8 mouse cellular contexts compared by ENCODE assay signal in the genomic region with DNA sequence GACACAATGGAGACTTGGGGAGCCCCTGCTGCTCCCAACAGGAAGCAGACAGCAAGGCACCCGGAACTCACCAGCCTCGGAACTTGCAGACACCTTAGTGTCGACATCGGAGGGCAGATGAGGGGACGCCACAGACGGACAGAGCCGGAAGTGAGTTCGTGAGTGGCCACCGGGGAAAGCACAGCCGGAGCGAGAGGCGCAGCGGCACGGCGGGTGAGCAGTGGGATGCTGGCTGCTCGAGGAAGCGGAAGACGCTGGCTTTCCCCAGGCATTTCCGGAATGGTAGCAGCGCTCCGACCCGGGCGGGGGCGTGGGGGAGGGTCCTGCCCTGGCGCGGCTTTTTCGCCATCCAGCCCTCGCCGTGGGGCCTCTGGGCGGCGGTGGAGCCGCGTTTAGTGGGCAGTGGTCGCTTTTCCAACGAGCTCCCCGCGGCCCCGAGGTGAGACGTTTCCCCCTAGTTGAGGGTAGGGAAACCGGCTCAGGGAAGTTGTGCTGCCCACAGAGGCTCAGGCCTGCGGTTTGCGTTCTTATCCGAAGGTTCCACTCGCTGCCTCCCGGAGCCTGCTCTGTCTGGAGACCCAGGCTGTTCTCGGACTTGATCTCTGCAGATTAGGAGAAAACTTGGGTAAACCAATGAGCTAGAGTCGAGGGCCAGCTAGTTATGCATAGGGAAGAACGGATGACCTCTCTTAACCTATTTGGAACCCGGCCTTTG. TPM values are rescaled to one million over a fixed set of nuclear protein-coding genes. Genes with fewer than 3 reads are reported as not detected.
DNase-seq lines count a peak whose midpoint lies in the region; ATAC-seq and TF ChIP-seq lines count a peak whose summit lies in the region.

A gene (plus strand): TSS at position 120 of the 715 bp plus-strand sequence.
A gene (minus strand): TSS at position 227 of the 715 bp plus-strand sequence.

- H3K27ac ChIP-seq in forebrain, embryonic 10.5 days = peak within 1 kb of the TSS; percentile 93
- H3K27ac ChIP-seq in heart, embryonic 15.5 days = peak within 1 kb of the TSS; percentile 94
- H3K27ac ChIP-seq in liver, embryonic 14.5 days = peak within 1 kb of the TSS; percentile 85
- H3K27ac ChIP-seq in neural tube, embryonic 11.5 days (ENCODE audit: low read depth, low read length) = peak within 1 kb of the TSS; percentile 77
- peak within 1 kb of the TSS; percentile 98 for H3K27ac ChIP-seq in stomach, postnatal 0 days (replicated peaks)

- peak within 1 kb of the TSS; percentile 86 for H3K9ac ChIP-seq in heart, embryonic 15.5 days
- peak within 1 kb of the TSS; percentile 95 for H3K9ac ChIP-seq in liver, embryonic 14.5 days (replicated peaks)
- H3K9ac ChIP-seq in neural tube, embryonic 11.5 days (ENCODE audit: low read length) = peak within 1 kb of the TSS; percentile 81
- peak within 1 kb of the TSS; percentile 93 for H3K9ac ChIP-seq in stomach, postnatal 0 days (ENCODE audit: low read length)

- TF ChIP-seq CTCF in liver, embryonic 14.5 days (IDR thresholded peaks at IDR 0.05; ENCODE audit: low read depth) = peak; percentile 51
- TF ChIP-seq CTCF in stomach, postnatal 0 days (IDR thresholded peaks at IDR 0.05; ENCODE audit: low read depth) = peak; percentile 54

- peak within 1 kb of the TSS; percentile 59 for H3K4me2 ChIP-seq in heart, embryonic 15.5 days
- peak within 1 kb of the TSS; percentile 67 for H3K4me2 ChIP-seq in liver, embryonic 14.5 days (ENCODE audit: low read depth)
- H3K4me2 ChIP-seq in neural tube, embryonic 11.5 days (ENCODE audit: low read depth) = peak within 1 kb of the TSS; percentile 49
- peak within 1 kb of the TSS; percentile 68 for H3K4me2 ChIP-seq in stomach, postnatal 0 days (replicated peaks; ENCODE audit: low read depth)

- WGBS in forebrain, embryonic 10.5 days = under 1% methylated on average over 49 of the region's 49 CpGs
- under 1% methylated on average over 49 of the region's 49 CpGs for WGBS in heart, embryonic 15.5 days
- under 1% methylated on average over 48 of the region's 49 CpGs for WGBS in liver, embryonic 14.5 days (ENCODE audit: insufficient replicate concordance)
- 0% methylated on average over 49 of the region's 49 CpGs for WGBS in neural tube, embryonic 11.5 days
- WGBS in stomach, postnatal 0 days = under 1% methylated on average over 47 of the region's 49 CpGs

- no peaks in the 10 kb centered on the region for H3K27me3 ChIP-seq in forebrain, embryonic 10.5 days (ENCODE audit: poor library complexity, severe bottlenecking)
- no peaks in the 10 kb centered on the region for H3K27me3 ChIP-seq in heart, embryonic 15.5 days
- H3K27me3 ChIP-seq in liver, embryonic 14.5 days (ENCODE audit: control insufficient read depth, insufficient read depth, low read length) = no peaks in the 10 kb centered on the region
- no peaks in the 10 kb centered on the region for H3K27me3 ChIP-seq in neural tube, embryonic 11.5 days (ENCODE audit: control insufficient read depth, insufficient read depth, low read length)
- no peaks in the 10 kb centered on the region for H3K27me3 ChIP-seq in stomach, postnatal 0 days (ENCODE audit: control insufficient read depth, insufficient read depth, low read length)

- H3K4me3 ChIP-seq in forebrain, embryonic 10.5 days = peak within 1 kb of the TSS; percentile 72
- H3K4me3 ChIP-seq in heart, embryonic 15.5 days = peak within 1 kb of the TSS; percentile 75
- H3K4me3 ChIP-seq in liver, embryonic 14.5 days (ENCODE audit: insufficient read depth in 1 of 2, low read depth in 2 of 2, low read length in 2 of 2) = peak within 1 kb of the TSS; percentile 69 to 97
- H3K4me3 ChIP-seq in neural tube, embryonic 11.5 days (ENCODE audit: low read depth, low read length) = peak within 1 kb of the TSS; percentile 72
- peak within 1 kb of the TSS; percentile 76 for H3K4me3 ChIP-seq in stomach, postnatal 0 days (ENCODE audit: low read depth, low read length)

- peak; percentile 85 to 86 for DNase-seq in CD8-positive naive resting alpha-beta T cell, adult 2 months (ENCODE audit: low read depth in 2 of 2, low spot score in 2 of 2)
- peak; percentile 91 for DNase-seq in c-Kit-positive CD71-negative TER-119-negative erythroid progenitor cells, embryonic 14.5 days (ENCODE audit: low read depth)
- DNase-seq in forebrain, embryonic 10.5 days (ENCODE audit: extremely low spot score, low spot score) = peak; percentile 93
- peak; percentile 89 to 95 for DNase-seq in kidney, postnatal 25 days
- peak; percentile 85 to 89 (median 86) for DNase-seq in liver, embryonic 14.5 days (ENCODE audit: low read depth in 3 of 3, low spot score in 3 of 3)
- peak; percentile 94 for DNase-seq in neural tube, embryonic 11.5 days (ENCODE audit: low spot score)
- peak; percentile 95 for DNase-seq in stomach, postnatal 0 days (ENCODE audit: low spot score)

- H3K4me1 ChIP-seq in forebrain, embryonic 10.5 days = peaks cover 16% of the 10 kb centered on the region
- peaks cover 18% of the 10 kb centered on the region for H3K4me1 ChIP-seq in heart, embryonic 15.5 days (replicated peaks)
- H3K4me1 ChIP-seq in liver, embryonic 14.5 days (replicated peaks; ENCODE audit: control insufficient read depth in 2 of 2, insufficient read depth in 2 of 2, low read length in 1 of 2) = peaks cover 0 to 5% of the 10 kb centered on the region in 2 experiments; a peak in 2 of 4 replicates
- H3K4me1 ChIP-seq in neural tube, embryonic 11.5 days (ENCODE audit: control insufficient read depth, insufficient read depth, low read length) = no peaks in the 10 kb centered on the region; the same call in 1 of the 2 replicates
- H3K4me1 ChIP-seq in stomach, postnatal 0 days (replicated peaks; ENCODE audit: control insufficient read depth, insufficient read depth) = 0 out of 2 replicates have a peak, but pooled peaks cover 3% of the 10 kb centered on the region

- peaks cover 13% of the 10 kb centered on the region for H3K36me3 ChIP-seq in forebrain, embryonic 10.5 days (replicated peaks)
- H3K36me3 ChIP-seq in heart, embryonic 15.5 days = peaks cover 6% of the 10 kb centered on the region
- peaks cover 1% of the 10 kb centered on the region for H3K36me3 ChIP-seq in liver, embryonic 14.5 days (replicated peaks; ENCODE audit: control insufficient read depth, insufficient read depth, low read depth)
- H3K36me3 ChIP-seq in neural tube, embryonic 11.5 days (ENCODE audit: control insufficient read depth, insufficient read depth, low read length) = peaks cover 1% of the 10 kb centered on the region
- H3K36me3 ChIP-seq in stomach, postnatal 0 days (ENCODE audit: control insufficient read depth, insufficient read depth, low read length) = 0 out of 2 replicates have a peak, but pooled peaks cover 2% of the 10 kb centered on the region

- no peak for TF ChIP-seq EP300 in liver, embryonic 14.5 days (IDR thresholded peaks at IDR 0.05; ENCODE audit: low read depth)
- TF ChIP-seq EP300 in stomach, postnatal 0 days (optimal IDR thresholded peaks at IDR 0.05) = peak; percentile 3

- peak; percentile 94 for ATAC-seq in heart, embryonic 15.5 days (replicated peaks; ENCODE audit: insufficient number of reproducible peaks, insufficient read depth, low FRiP score, low read depth)
- peak; percentile 94 for ATAC-seq in liver, embryonic 14.5 days (ENCODE audit: insufficient read depth)
- peak; percentile 95 for ATAC-seq in neural tube, embryonic 11.5 days (ENCODE audit: insufficient read depth, low FRiP score, low TSS enrichment)
- ATAC-seq in stomach, postnatal 0 days (ENCODE audit: low FRiP score, low TSS enrichment) = peak; percentile 98

- H3K9me3 ChIP-seq in forebrain, embryonic 10.5 days = peaks cover 2% of the 10 kb centered on the region; the same call in 1 of the 2 replicates
- no peaks in the 10 kb centered on the region for H3K9me3 ChIP-seq in heart, embryonic 15.5 days (replicated peaks)
- no peaks in the 10 kb centered on the region for H3K9me3 ChIP-seq in liver, embryonic 14.5 days (ENCODE audit: control insufficient read depth, low read length)
- no peaks in the 10 kb centered on the region for H3K9me3 ChIP-seq in neural tube, embryonic 11.5 days (ENCODE audit: control insufficient read depth, low read length)
- no peaks in the 10 kb centered on the region for H3K9me3 ChIP-seq in stomach, postnatal 0 days (ENCODE audit: control insufficient read depth, low read length)

RNA-seq across cellular contexts. Expression of the first gene that starts in this region (rescaled TPM):
- polyA plus RNA-seq in forebrain, embryonic 10.5 days (2016; fragmentation: Nextera tagmentation; extraction: Ambion mirVana) = 66.8 and 73.7 TPM in 2 replicates
- polyA plus RNA-seq in heart, embryonic 15.5 days (2015; fragmentation: Nextera tagmentation; extraction: Ambion mirVana) = 37.8 and 51.7 TPM in 2 replicates
- 22.8 and 25.4 TPM in 2 replicates for polyA plus RNA-seq in liver, embryonic 14.5 days (2012; rRNA removed)
- 19.1 and 22.5 TPM in 2 replicates for polyA plus RNA-seq in liver, embryonic 14.5 days (2014; fragmentation: Nextera tagmentation; extraction: Ambion mirVana)
- 63.5 and 67.0 TPM in 2 replicates for polyA plus RNA-seq in neural tube, embryonic 11.5 days (2014; fragmentation: Nextera tagmentation; extraction: Ambion mirVana)
- polyA plus RNA-seq in stomach, postnatal 0 days (2015; fragmentation: Nextera tagmentation; extraction: Ambion mirVana) = 29.4 and 33.6 TPM in 2 replicates

RNA-seq across cellular contexts. Expression of the second gene that starts in this region (rescaled TPM):
- polyA plus RNA-seq in forebrain, embryonic 10.5 days (2016; fragmentation: Nextera tagmentation; extraction: Ambion mirVana) = 0.68 and 1.7 TPM in 2 replicates
- 1.1 and 1.4 TPM in 2 replicates for polyA plus RNA-seq in heart, embryonic 15.5 days (2015; fragmentation: Nextera tagmentation; extraction: Ambion mirVana)
- 1.5 and 1.8 TPM in 2 replicates for polyA plus RNA-seq in liver, embryonic 14.5 days (2012; rRNA removed)
- 2.6 and 3.6 TPM in 2 replicates for polyA plus RNA-seq in liver, embryonic 14.5 days (2014; fragmentation: Nextera tagmentation; extraction: Ambion mirVana)
- 1.2 and 1.7 TPM in 2 replicates for polyA plus RNA-seq in neural tube, embryonic 11.5 days (2014; fragmentation: Nextera tagmentation; extraction: Ambion mirVana)
- polyA plus RNA-seq in stomach, postnatal 0 days (2015; fragmentation: Nextera tagmentation; extraction: Ambion mirVana) = 0.91 and 1.1 TPM in 2 replicates

Comparison
In these comparisons a context has a peak if more than half of its experiments do, and no peak if none do; other contexts are left out.
1. Peak in every context shown above with its lines: DNase-seq, ATAC-seq, H3K4me3 ChIP-seq and H3K27ac ChIP-seq.